Mouse (Mus musculus): Measurements from ENCODE around the gene Relb. TPM values are rescaled to one million over a fixed set of nuclear protein-coding genes. Genes with fewer than 3 reads are reported as not detected.
A peak's percentile ranks its signal among the peaks of the same experiment; 100 is the strongest.

The Relb gene
- polyA plus RNA-seq, 1 experiment from 2014 or later = 5.5 TPM

DNA sequence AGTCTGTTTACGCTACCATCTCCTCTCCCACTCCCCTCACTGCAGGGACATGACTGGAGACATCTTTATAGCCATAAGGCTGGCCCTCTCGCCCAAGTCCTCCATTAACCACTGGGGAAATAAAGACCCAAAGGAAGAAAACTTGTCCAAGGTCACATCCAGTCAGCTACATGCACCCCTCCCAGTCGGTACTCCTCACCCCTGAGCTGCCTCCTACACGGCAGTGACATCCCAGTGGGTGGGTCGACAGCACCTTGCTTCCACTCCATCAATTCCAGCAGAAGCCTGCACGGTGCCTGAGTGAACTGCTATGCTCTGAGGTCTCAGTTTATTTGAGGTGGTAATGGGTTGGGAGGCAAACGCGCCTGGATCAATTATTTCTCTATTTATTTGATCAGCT is 34.7 kb upstream of the Relb start:
- Histone ChIP-seq H3K4me1 (peaks cover 28% of the 10 kb centered on the region), H3K4me3 (peak overlapping the region; percentile 95), H3K9ac (peak overlapping the region; percentile 98), H3K4me2 (peak overlapping the region; percentile 76), H3K27ac (no peak overlapping the region), H3K9me3 (no peaks in the 10 kb centered on the region), H3K36me3 (replicated peaks) (no peaks in the 10 kb centered on the region), H3K27me3 (replicated peaks) (no peaks in the 10 kb centered on the region)
- peak; percentile 27; the same call in 1 of the 2 replicates for ATAC-seq (replicated peaks)
- whole genome bisulfite sequencing = 19% methylated on average over 8 of the region's 8 CpGs

DNA sequence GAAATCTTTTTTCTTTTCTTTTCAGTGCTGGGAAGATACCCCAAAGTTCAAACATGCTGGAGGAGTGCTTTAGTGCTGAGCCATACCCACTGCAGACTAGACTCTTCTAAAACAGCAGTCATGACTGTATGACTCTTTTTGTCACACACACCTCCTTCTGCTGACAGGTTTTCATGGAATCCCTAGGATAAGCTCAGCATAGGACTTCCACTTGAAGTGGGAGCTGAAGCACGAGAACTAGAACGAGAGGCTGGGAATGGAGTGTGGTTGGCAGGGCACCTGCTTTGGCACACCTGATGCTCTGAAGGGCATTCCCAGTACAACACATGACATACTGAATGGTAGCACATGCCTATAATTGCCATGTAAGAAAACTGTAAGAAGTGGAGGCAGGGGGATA is 23.4 kb upstream of the Relb start:
- 98% methylated on average over 2 of the region's 2 CpGs for WGBS
- peaks cover 27% of the 10 kb centered on the region for H3K36me3 ChIP-seq (replicated peaks)
- no peak overlapping the region for H3K4me3 ChIP-seq
- H3K27me3 ChIP-seq (replicated peaks) = no peaks in the 10 kb centered on the region
- H3K9me3 ChIP-seq = no peaks in the 10 kb centered on the region
- no peak overlapping the region for H3K9ac ChIP-seq
- no peak overlapping the region for H3K27ac ChIP-seq
- no peaks in the 10 kb centered on the region for H3K4me1 ChIP-seq
- no peak overlapping the region for H3K4me2 ChIP-seq
- ATAC-seq (replicated peaks) = no peak

DNA sequence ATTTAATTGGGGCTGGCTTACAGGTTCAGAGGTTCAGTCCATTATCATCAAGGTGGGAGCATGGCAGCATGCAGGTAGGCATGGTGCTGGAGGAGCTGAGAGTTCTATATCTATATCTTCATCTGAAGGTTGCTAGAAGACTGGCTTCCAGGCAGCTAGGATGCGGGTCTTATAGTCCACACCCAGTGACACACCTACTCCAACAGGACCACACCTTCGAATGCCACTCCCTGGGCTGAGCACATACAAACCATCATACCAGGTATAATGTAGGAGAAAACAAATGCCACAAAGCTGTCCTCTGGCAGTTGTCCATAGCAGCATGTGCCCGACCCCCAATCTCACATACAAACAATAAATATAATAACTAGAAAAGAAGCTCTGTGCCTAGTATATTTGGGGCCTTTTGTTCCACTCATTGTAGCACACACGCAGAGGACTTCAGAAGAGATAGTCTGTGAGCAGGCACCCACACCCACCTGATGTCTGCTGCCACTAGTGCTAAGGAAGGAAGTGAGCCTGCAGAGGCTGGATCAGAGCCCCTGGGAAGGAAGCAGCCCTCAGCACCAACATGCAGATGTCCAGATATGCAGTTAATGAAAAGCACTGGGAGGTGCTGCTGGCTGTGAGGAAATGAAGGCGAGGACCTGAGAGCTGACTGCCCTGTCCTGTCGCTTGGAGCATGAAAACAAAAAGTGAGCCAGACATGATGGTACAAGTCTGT is 22.0 kb upstream of the Relb start:
- Histone ChIP-seq H3K4me1 (no peaks in the 10 kb centered on the region), H3K4me3 (no peak overlapping the region), H3K36me3 (replicated peaks) (peaks cover 35% of the 10 kb centered on the region), H3K27me3 (replicated peaks) (no peaks in the 10 kb centered on the region), H3K9ac (no peak overlapping the region), H3K9me3 (no peaks in the 10 kb centered on the region), H3K27ac (no peak overlapping the region), H3K4me2 (no peak overlapping the region)
- 96% methylated on average over 6 of the region's 6 CpGs for WGBS
- ATAC-seq (replicated peaks) = no peak

DNA sequence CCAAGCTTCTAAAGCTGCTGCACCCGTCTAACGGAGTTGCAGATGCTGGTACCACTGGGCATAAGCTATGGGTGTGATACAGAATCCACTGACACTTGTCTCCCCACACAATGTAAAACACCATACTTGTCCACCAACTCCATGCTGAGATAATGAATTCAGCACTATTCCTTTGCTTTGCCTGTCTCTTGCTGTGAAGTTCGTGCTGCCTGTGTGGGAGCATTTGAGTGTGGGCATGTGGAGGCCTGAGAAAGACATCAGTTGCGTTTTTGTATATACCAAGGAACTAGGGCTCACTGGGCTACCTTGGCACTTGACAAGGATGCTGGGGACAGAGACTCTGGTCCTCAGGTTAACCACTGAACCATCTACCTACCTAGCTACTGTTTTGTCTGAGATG is 12.0 kb upstream of the Relb start:
- no peaks in the 10 kb centered on the region for H3K4me1 ChIP-seq
- no peaks in the 10 kb centered on the region for H3K9me3 ChIP-seq
- no peak overlapping the region for H3K9ac ChIP-seq
- ATAC-seq (replicated peaks) = no peak
- no peaks in the 10 kb centered on the region for H3K27me3 ChIP-seq (replicated peaks)
- H3K36me3 ChIP-seq (replicated peaks) = peaks cover 83% of the 10 kb centered on the region
- H3K27ac ChIP-seq = no peak overlapping the region
- no peak overlapping the region for H3K4me3 ChIP-seq
- no peak overlapping the region for H3K4me2 ChIP-seq
- WGBS = 93% methylated on average over 4 of the region's 4 CpGs

DNA sequence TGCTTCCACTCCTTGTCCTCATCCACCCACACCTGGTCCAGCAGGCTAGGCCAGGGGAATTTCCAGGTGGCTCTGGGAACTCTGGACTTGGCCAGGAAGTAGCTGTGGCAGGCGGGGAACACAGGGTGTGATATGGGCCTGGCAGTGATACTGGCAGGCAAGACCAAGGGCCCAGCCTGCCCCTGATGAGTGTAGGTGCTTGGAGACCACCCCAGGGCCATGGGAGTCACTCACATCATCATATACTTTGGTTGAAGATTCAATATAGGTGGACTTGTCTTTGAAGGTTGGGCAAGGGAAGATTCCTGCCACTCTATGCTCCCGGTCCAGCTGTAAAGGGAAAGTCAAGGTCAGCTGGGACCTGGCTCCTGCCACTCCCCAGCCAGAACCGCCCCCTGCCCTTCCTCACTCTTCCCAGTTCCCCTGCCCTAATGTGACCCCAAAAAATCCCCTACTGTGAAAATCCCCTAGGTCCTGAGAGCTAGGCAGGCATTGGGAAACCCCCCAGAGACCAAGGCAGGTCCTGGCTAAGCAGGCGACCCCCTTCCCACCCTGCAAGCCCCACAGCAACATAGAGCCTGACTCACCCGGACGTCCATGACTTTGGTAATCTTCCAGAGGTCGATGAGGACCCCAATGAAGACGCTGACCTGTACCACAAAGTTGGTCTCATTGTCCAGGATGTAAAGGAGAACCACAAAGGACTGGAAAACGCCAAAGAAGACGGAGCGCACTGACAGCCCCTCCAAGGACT is 6.0 kb upstream of the Relb start:
- no peaks in the 10 kb centered on the region for H3K9me3 ChIP-seq
- no peak for ATAC-seq (replicated peaks)
- peaks cover 74% of the 10 kb centered on the region for H3K36me3 ChIP-seq (replicated peaks)

DNA sequence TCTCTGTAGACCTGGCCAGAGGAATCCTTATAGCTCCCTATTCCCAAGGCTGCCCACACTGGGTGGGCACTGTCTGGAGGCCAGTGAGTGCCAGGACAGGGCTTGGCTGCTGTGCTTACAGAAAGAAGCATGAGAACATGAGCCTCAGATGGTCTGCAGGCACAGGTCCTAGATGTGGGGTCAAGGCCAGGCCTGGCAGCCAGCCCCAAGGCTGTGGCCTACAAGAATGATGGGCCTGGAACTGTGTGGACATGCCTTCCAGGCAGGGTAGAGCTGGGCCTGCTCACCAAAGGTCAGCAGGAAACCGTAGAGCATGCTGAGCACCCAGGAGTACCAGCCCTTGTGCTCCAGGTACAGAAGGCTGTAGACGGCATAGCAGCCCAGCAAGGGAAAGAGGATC is 5.4 kb upstream of the Relb start:
- Histone ChIP-seq H3K27me3 (replicated peaks) (no peaks in the 10 kb centered on the region), H3K9me3 (no peaks in the 10 kb centered on the region), H3K4me2 (no peak overlapping the region), H3K4me3 (no peak overlapping the region), H3K9ac (no peak overlapping the region), H3K4me1 (no peaks in the 10 kb centered on the region), H3K36me3 (replicated peaks) (peaks cover 68% of the 10 kb centered on the region), H3K27ac (no peak overlapping the region)
- no peak for ATAC-seq (replicated peaks)
- WGBS = 95% methylated on average over 2 of the region's 2 CpGs

More for the DNA sequence above, 6.0 kb upstream of the Relb start:
- H3K9ac ChIP-seq = no peak overlapping the region
- WGBS = 91% methylated on average over 11 of the region's 11 CpGs
- no peaks in the 10 kb centered on the region for H3K4me1 ChIP-seq
- no peak overlapping the region for H3K27ac ChIP-seq
- no peak overlapping the region for H3K4me2 ChIP-seq
- no peak overlapping the region for H3K4me3 ChIP-seq
- H3K27me3 ChIP-seq (replicated peaks) = no peaks in the 10 kb centered on the region

DNA sequence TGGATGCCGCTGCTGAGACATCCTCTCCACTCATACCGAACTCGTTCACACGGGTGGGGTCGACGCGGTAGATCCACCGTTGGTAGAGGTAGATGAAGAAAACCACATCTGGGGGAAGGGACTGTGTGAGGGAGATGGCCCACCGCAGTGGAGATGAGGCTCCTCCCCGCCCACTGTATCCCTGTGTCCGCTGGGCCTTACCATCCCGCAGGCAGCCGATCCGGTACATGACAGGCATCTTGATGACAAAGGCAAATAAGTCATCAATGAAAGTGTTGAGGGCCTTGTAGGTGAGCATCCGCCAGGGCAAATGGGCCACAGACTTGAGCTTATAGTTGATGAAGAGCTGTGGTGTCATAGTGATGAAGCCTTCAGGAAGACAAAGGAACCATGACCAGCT is 4.6 kb upstream of the Relb start:
- H3K4me2 ChIP-seq = no peak overlapping the region
- 92% methylated on average over 15 of the region's 15 CpGs for WGBS
- no peak for ATAC-seq (replicated peaks)
- H3K36me3 ChIP-seq (replicated peaks) = peaks cover 62% of the 10 kb centered on the region
- H3K27ac ChIP-seq = no peak overlapping the region
- no peaks in the 10 kb centered on the region for H3K9me3 ChIP-seq
- peaks cover 2% of the 10 kb centered on the region; the same call in 1 of the 2 replicates for H3K4me1 ChIP-seq
- no peaks in the 10 kb centered on the region for H3K27me3 ChIP-seq (replicated peaks)
- no peak overlapping the region for H3K4me3 ChIP-seq
- H3K9ac ChIP-seq = no peak overlapping the region

DNA sequence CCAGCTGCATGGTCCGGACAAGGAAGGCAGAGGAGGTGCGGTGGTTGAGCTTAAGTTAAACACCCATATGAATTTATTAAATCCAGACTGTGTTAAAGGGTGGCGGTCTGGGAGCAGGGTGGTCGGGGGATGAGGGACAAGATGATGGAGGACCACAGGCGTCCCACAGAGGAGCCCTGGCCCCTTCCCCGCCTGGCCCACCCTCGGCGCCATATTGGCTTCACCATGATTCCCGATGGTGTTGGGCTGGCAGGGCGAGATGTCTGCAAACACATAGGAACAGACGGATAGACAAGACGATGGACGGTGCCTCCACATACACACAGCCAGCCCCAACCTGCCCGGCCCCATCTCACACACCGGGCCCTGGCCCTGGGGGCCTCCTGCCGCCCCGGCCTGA is 4.0 kb upstream of the Relb start:
- Histone ChIP-seq H3K9me3 (no peaks in the 10 kb centered on the region), H3K4me1 (peaks cover 4% of the 10 kb centered on the region), H3K27ac (no peak overlapping the region), H3K27me3 (replicated peaks) (no peaks in the 10 kb centered on the region), H3K36me3 (replicated peaks) (peaks cover 58% of the 10 kb centered on the region), H3K9ac (no peak overlapping the region), H3K4me3 (no peak overlapping the region), H3K4me2 (no peak overlapping the region)
- 93% methylated on average over 17 of the region's 17 CpGs for WGBS
- ATAC-seq (replicated peaks) = no peak

DNA sequence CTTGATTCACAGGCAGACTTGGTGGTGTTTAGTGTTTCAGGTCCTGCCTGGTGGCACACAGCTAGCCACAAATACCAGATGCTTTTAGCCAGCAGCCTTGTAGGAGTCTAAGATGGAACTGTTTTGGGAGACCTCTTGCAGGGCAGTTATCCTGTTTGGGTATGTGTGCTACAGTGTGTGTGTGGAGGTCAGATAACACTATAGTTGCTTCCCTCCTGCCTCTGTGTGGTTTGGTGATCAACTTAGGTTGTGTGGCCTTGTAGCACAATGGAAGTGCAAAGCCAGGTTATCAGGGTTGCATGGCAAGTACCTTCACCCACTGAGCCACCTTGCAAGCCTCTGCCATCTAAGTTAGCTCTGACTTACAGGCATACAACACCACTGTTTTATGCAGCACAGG is 3.5 kb upstream of the Relb start:
- no peak overlapping the region for H3K27ac ChIP-seq
- ATAC-seq (replicated peaks) = no peak
- no peak overlapping the region for H3K4me2 ChIP-seq
- peaks cover 8% of the 10 kb centered on the region for H3K4me1 ChIP-seq
- H3K9ac ChIP-seq = no peak overlapping the region
- H3K9me3 ChIP-seq = no peaks in the 10 kb centered on the region
- H3K4me3 ChIP-seq = no peak overlapping the region
- no peaks in the 10 kb centered on the region for H3K27me3 ChIP-seq (replicated peaks)
- H3K36me3 ChIP-seq (replicated peaks) = peaks cover 54% of the 10 kb centered on the region

DNA sequence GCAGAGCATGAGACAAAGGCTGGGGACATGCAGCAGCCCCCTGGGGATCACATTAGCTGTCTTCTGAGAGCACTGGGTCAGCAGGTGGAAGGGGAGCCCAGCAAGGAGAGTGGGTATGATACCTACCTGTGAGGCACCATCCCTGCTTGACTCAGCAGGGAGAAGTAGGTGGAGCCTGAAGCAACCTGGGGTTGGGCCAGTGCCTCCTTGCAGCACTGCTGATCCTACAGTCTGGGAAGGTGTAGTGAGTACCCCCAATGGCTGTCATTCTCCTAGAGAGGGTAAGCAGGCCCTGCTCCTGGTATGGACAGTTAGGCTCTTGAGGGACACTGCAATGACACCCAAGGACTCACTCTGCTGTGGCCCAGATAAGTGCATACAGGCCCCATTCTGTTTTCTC is 3.0 kb upstream of the Relb start:
- H3K9ac ChIP-seq = no peak overlapping the region
- H3K27ac ChIP-seq = no peak overlapping the region
- H3K36me3 ChIP-seq (replicated peaks) = peaks cover 49% of the 10 kb centered on the region
- H3K4me1 ChIP-seq = peaks cover 10% of the 10 kb centered on the region
- H3K4me2 ChIP-seq = no peak overlapping the region
- no peak for ATAC-seq (replicated peaks)
- no peaks in the 10 kb centered on the region for H3K9me3 ChIP-seq
- H3K4me3 ChIP-seq = no peak overlapping the region
- H3K27me3 ChIP-seq (replicated peaks) = no peaks in the 10 kb centered on the region

DNA sequence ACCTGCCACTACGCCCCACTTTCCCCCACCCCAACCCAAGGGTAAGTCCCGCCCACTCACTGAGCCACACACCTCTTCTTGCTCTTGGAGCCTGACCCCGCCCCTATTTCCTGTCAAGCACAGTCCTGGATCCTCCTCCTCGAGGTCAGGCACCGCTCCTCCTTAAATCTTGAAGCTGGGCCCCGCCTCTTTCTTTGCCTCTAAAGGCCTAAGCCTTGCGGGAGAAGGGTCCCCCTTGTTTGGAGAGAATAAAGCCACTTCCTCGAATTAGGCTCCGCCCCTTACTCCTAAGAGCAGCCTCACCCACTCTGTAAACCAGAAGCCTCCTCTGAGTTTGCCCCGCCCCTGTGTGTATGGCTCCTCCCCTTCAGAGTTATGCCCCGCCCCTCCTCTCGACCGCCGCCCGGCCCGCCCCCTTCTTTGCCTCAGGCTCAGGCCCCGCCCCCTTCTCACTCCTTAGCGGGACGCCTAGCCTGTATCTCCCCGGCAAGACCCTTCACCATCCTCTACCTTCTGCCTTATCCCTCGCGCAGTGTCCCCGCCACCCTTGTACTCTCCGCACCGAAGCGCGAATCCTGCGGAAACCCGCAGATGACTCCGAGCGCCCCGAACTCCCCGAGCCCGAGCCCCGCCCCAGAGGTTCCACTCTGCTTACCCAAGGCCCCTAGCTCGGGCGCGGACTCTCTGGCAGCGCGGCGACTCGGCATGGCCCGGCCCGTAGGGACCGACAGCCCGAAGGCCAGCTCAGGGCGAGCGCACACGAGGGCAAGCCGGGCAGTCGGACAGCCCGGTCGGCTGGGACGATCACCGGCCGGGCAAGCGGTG is 490 bp downstream of the Relb start:
- WGBS = under 1% methylated on average over 57 of the region's 57 CpGs
- Histone ChIP-seq H3K4me1 (peaks cover 10% of the 10 kb centered on the region), H3K9me3 (no peaks in the 10 kb centered on the region), H3K27ac (peak overlapping the region; percentile 60), H3K9ac (peak overlapping the region; percentile 19; the same call in 1 of the 2 replicates), H3K4me2 (peak overlapping the region; percentile 70), H3K4me3 (peak overlapping the region; percentile 52), H3K36me3 (replicated peaks) (peaks cover 18% of the 10 kb centered on the region), H3K27me3 (replicated peaks) (no peaks in the 10 kb centered on the region)
- peak; percentile 90 for ATAC-seq (replicated peaks)

DNA sequence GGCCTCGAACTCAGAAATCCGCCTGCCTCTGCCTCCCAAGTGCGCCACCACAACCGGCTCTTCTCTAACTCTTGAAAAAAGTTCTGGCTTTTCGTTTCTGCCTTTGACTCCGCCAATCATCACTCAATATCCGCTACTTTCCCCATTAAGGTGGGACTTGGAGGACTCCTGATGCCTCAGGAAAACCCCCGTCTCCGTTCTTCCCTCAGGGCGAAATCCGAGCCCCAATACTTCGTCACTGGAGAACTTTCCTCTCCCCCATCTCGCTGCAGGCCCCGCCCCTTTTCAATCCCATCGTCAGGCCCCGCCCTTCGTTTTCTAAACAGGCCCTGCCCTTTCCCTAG is 1.1 kb downstream of the Relb start:
- Histone ChIP-seq H3K27me3 (replicated peaks) (no peaks in the 10 kb centered on the region), H3K4me3 (peak overlapping the region; percentile 52), H3K4me2 (peak overlapping the region; percentile 70), H3K27ac (peak overlapping the region; percentile 60), H3K9me3 (no peaks in the 10 kb centered on the region), H3K9ac (peak overlapping the region; percentile 19; the same call in 1 of the 2 replicates), H3K4me1 (peaks cover 10% of the 10 kb centered on the region), H3K36me3 (replicated peaks) (peaks cover 12% of the 10 kb centered on the region; the same call in 1 of the 2 replicates)
- 17% methylated on average over 17 of the region's 17 CpGs for WGBS
- ATAC-seq (replicated peaks) = peak; percentile 1; the same call in 1 of the 2 replicates

Measured in midbrain, embryonic 15.5 days (tissue).